Mouse (Mus musculus): ENCODE results near the gene Prpf8.

DNA sequence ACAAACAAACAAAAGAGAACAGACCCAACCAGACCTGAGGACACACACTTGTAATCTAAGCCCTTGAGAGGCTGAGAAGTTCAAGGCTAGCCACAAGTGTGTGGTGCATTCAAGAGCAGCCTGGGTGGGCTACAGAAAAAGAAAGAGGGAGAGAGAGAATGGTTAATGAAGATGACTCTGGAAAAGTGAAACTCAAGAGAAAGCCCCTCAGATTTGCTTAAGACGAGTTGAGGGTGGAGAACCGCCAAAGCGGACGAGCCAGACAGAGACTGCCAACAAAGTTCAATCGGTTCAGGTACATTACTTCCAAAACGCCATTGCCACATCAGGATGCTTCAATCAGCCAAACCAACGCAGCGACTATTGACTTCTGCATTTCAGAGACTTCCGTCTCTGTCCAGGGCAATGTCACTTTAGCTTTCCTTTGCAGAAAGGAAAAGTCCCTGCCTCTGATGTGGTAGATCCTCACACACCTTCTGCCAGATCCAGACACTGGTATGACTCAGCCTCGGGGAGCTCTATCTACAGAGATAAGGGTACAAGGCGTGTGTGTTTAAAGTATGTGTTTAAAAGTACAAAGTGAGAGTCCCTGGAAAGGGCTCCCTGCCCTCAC is 14.0 kb upstream of the Prpf8 start:
- no peak for TF ChIP-seq CTCF (IDR thresholded peaks at IDR 0.05; ENCODE audit: insufficient read depth, low read depth, low read length)
- TF ChIP-seq POLR2A (IDR thresholded peaks at IDR 0.05; ENCODE audit: insufficient read depth, low read depth, low read length) = no peak

All from olfactory bulb, adult 2 months (tissue).